Mouse (Mus musculus) heart, postnatal 10 days (tissue): Measurements from ENCODE around the gene Nus1. TPM values are rescaled to one million over a fixed set of nuclear protein-coding genes. Genes with fewer than 3 reads are reported as not detected.

Source experiments
- DNase-seq, 2 experiments: peaks; one replicate each; pipeline ENCODE4 v3.0.0; 2021
- intact Hi-C: fragments of 180-260 bp; cut with DNase I; formaldehyde crosslinking; loops from one replicate; pipeline ENCODE4 v1.15.1; 2025
- total RNA-seq, 2 experiments: library from RNA; stranded (reverse); gene quantifications; 2 replicates each; pipeline ENCODE4 v1.2.3; 2021

The Nus1 gene
- total RNA-seq, result 10 to 100 TPM; 28.5 to 33.0 TPM

DNA sequence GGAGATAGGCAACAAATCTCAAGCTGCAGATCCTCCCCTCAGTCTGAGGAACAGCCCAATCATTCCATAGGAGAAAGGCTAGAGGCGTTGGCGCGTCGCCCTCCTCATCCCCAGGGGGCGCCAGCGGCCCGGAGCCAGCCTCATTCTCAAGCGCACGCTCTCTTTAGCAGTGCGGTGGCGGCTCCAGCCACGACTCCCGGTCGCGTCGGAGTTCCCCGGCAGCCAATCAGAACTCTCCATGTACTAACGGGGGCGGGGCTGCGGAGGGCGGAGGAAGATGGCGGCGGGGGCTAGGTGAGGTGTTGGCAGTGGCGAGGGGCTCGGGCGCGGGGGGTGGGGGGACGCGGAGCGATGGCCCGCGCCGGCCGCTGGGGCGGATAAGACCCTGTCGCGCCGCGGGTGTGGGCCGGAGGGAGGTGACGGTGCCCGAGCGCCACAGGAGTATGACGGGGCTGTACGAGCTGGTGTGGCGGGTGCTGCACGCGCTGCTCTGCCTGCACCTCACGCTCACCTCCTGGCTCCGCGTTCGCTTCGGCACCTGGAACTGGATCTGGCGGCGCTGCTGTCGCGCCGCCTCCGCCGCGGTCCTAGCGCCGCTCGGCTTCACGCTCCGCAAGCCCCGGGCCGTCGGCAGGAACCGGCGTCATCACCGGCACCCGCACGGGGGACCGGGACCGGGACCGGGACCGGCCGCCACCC, at the start of gene Nus1:
TSS of gene Nus1 (plus strand) at position 249 of the 699 bp plus-strand sequence.
- peak; percentile 98 for DNase-seq
- intact Hi-C loops, result loop anchor here (2.0 to 10.0 kb wide), 3 partner anchors 33 to 277 kb away; partner anchors contain the start of gene Slc35f1

DNA sequence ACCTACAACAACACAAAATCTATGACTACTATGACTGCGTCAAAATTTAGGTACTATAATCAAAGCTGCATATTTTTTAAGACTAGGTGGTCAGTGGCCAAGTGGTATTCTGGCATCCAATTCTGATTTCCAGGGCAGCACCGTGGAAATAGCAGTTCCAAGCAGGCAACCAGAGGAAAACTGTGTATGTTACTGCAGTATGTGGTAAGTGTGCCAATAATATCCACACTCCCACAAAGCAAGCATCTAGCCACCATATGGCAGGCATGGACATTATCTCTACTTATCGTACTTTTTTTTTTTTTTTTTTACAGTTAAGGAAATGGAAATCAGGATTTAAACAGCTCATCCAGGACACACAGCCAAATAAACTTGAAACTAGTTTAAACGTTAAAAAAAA, 49.0 kb upstream of the Nus1 start:
- no peak for DNase-seq
- intact Hi-C loops, result no loop called here

DNA sequence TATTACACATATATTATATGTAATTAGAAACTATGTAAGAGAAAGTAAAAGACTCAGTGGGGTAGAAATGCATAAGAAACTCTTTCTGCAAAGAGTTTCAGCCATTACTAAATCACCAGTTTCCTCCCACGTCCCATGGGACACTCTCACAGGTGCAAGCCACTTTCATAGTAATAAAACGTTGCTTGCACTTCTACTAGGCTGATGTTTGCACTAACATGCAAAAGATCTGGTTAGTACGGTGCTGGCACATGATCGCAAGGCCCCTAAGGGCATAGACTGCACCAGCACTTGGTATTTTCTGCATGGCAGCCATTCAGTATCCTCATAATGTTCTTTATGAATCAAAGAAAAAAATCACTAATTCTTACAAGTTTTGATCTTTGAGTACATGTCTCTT, 43.5 kb upstream of the Nus1 start:
- DNase-seq, result no peak
- intact Hi-C loops, result no loop called here

DNA sequence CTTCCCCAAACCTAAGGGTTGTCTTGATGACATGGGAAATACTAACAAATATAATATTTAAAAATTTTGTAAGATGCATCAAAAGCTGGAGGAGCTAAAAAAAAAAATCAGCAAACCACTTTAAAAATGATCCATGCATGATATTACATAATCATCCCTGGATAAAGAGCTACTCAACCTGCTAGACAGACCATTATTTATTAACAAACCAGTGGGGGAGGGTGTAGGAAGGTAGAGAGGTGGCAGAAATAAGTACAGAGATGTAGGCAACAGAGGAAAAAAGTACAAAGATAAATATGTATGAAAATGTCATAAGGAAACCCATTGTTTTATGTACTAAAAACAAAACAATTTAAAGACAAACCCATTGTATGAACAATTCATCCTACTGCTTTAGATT, 42.7 kb upstream of the Nus1 start:
- intact Hi-C loops, result no loop called here
- no peak for DNase-seq

DNA sequence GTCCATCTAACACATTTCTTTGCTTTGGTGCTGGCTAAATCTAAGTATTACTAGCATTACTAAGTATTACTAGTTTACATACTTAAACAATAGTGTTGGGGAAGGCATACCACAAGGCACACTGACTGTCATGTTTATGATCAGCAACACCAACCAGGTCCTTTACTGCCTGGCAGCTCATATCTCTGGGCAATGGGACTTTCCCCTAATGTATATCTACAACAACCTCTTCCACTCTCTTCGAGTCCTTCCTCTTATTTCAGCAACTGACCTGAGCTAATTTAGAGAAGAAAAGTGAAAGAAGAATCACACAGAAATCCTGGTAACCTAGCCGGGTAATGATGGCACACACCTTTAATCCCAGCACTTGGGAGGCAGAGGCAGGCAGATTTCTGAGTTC, 40.9 kb upstream of the Nus1 start:
- DNase-seq, result no peak
- intact Hi-C loops, result no loop called here

DNA sequence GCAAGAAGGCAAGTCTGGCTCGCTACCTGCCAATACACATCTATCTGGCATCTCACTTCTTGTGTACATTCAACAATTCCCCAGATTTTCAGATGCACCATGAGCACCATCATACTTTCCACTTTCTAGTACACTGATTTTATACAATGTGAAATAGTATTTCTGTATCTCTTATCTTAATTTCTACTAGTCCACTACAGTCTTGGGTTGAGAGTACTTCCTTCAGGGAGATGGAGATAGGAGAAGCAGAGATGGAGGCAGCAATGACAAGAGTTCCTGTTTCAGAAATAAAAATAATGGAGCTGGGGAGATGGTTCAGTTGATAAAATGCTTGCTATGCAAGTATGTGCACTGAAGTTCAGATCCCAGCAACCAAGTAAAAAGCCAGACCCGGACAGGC, 39.5 kb upstream of the Nus1 start:
- intact Hi-C loops, result no loop called here
- DNase-seq, result no peak

DNA sequence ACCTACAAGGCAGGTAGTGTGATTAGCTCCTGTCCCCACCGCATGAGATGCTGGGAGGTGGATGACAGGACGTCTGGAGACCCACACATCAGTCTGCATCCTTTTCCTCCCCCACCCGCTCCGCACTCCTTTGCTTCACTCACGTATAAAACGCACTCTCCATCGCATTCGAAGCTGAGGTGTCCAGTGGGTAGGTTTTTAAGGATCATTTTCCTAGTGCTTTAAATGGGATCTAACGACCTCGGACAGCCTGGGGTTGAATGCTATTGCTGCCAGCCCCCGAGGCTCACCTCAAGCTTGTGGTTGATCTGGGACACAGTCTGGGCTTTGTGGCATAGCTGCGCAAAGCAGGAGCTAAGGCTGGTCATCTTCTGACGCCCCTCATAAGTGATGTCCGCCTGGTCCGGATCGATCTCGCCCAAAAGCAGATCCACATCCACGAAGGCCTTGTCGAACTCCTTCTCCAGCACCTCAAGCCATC, 36.0 kb upstream of the Nus1 start:
- intact Hi-C loops, result loop anchor here (2.0 kb wide), 1 partner anchor 149 kb away; the partner anchor contains the start of gene Dcbld1
- no peak for DNase-seq

DNA sequence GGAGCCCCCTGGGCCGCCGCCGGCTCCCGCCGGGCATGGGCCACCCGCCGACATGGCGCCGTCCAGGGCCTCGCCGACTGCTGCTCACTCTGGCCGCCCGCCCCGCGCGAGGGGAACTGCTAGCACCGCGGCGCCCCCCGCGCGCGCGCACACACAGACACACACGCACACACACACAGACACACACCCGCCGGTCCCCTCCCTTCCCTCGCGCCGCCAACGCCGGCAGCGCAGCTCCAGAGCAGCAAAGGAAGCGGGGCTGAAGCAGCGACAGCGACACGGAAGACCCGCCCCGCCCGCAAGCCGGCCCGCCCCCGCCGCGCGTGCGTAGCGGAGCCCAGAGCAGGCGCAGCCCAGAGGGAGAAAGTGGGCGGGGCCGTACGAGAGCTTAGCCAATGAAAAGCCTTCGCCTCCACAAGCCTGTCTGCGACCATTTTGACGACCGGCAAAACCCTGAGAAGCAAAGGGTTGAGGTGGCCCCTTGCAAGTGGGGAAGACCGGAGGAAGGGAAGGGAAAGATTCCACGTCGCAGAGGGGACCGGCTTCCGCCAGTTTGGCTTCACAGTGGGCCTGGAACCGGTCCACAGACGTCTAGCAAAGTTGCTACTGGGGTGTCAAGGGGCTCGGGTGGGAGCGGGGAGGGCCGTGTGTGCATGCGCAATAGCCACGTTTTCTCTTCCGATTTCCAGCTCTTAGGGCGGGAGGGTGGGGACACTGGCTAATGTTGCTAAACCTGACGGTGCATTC, 35.3 kb upstream of the Nus1 start, which contains the start of gene Gopc:
TSS of gene Gopc (minus strand) at position 280 of the 747 bp plus-strand sequence.
- intact Hi-C loops, result loop anchor here (2.0 kb wide), 1 partner anchor 149 kb away; the partner anchor contains the start of gene Dcbld1
- peak; percentile 98 for DNase-seq

DNA sequence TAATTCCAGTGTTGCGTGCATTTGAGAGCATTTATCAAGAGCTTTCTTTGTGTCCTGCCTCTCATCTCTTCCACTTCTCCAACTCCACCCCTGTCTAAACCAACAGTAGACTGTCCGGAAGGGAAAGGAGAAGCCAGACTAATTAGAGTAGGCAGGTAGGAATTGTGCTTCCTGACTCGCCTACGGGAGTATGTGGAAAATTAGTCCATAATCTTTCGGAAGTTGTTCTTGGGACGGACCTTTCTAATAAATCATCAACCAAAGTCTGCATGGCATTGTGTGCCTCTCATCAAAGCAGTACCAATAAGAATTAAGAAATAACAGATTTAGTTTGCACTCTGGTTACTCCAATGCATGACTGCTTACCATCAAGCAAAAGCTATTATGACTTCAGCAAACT, 34.3 kb upstream of the Nus1 start:
- DNase-seq, result peak in 1 of 2 experiments; percentile 12
- intact Hi-C loops, result no loop called here

DNA sequence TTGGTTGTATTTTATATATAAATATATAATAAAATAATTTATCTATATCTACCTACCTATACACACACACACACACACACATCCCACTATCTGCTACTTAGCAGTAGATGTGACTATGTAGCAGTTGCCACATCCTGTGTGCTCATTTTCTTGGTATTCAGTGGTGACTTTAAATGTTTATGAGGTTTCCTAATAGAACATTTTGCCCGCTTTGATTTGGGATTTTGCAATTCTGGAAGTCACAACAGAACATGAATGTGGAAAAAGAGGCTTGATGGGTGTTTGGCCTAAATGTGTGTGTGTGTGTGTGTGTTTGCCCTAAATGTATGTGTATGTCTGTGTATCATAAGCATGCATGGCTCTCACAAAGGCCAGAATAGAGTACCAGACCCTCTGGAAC, 33.8 kb upstream of the Nus1 start:
- intact Hi-C loops, result no loop called here

DNA sequence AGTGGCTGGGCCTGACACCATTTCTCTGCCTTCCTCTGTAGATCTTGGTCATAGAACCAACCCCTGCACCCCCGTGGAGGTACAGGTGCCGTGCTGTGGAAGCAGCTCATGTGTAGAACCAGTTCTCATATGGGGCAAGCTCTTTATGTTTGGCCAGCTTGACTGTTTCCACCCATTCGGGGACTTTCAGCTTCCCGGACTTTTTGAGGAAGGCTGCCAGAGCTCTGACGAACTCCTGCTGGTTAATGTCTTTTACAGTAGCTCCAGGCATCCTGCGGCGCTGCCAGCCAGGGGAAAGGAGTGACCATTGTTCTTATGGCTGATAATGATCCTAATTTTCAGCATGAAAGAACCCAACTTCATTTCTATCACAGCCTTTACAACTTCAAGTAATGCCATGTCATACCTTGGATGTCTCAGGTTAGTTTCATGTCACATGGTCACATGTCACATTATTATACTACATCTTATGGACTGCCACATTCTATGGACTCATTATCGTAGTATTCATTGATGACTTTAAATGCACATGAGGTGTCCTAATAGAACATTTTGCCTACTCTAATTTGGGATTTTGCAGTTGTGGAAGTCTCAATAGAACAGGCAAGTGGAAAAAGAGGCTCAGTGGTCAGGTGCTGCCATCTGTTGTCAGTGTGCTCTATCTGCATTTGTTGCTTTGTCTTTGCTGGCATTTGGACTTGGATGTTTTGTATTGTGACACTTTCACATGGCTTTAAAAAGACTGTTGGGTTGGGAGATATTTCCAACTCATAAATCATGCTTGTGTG, 32.3 kb upstream of the Nus1 start:
- peak; percentile 65 to 79 for DNase-seq
- intact Hi-C loops, result loop anchor here (1.0 to 5.0 kb wide), 4 partner anchors 32 to 278 kb away; partner anchors contain the start of gene Nus1

More for the DNA sequence above, 33.8 kb upstream of the Nus1 start:
- DNase-seq, result no peak

DNA sequence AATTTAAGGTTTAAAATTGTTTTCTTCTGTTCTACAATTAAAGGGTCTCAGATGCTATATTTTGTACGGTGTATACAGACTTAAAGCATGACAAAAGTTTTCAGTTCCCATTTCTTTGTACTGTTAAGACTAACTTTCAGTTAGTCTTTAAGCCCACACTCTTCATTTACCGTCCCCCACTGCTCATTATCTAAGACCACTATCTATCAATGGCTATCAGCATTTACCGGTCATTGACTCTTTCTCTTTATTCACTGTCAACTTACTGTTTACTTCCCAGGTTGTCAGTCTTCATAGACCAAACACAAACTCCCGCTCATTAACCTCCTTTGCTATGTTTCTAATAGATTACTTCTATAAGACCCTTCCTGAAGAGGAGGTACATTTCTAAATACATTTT, 30.2 kb upstream of the Nus1 start:
- intact Hi-C loops, result loop anchor here (5.0 kb wide), 2 partner anchors 170 to 280 kb away; no protein-coding TSS in a partner anchor
- DNase-seq, result no peak

DNA sequence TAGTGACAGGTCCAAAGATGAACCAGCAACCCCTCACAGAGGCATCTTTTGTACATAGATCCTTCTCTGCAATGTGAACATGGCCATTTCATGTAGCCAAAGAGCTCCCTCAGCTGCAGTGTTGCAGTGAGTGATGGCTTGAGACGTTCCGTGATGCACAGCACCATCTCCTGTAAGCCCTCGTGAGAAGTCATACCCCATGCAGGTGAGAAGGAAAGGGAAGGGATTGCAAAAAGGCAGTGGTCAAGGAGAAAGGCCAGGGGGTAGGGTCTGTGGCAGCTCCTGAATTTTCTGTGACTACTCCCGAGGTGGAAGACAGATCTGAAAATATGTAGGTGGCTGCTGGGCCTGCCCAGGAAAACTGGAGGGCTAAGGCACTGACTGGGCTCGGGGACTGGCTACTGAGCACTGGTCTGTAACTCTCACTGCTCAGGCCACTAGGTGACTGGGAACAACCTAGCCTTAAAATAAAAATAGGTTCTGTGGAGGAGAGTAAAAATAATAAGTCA, 28.4 kb upstream of the Nus1 start, which contains the start of gene Nepn:
TSS of gene Nepn (plus strand) at position 51 of the 509 bp plus-strand sequence.
- DNase-seq, result no peak
- intact Hi-C loops, result loop anchor here (5.0 kb wide), 2 partner anchors 172 to 282 kb away; no protein-coding TSS in a partner anchor

DNA sequence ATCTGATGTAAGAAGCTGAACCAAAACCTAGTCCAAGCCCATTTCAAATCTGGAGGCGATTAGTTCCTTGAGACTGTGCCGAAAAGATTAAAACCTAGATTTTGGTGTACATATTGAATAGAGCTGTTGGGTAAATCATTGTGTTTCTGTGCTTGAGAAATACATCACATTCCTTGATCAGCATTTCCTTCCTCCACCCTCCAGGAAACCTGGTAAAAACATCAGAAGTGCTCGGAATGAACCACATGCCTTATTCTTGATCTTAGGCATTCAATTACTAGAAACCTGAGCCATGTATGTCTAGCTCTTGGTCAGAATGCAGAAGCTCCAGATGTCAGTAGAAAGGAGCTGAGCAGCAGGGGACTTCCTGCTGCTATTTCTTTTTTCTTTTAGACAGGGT, 27.9 kb upstream of the Nus1 start:
- intact Hi-C loops, result loop anchor here (5.0 kb wide), 2 partner anchors 172 to 282 kb away; no protein-coding TSS in a partner anchor
- DNase-seq, result peak; percentile 13 to 15

DNA sequence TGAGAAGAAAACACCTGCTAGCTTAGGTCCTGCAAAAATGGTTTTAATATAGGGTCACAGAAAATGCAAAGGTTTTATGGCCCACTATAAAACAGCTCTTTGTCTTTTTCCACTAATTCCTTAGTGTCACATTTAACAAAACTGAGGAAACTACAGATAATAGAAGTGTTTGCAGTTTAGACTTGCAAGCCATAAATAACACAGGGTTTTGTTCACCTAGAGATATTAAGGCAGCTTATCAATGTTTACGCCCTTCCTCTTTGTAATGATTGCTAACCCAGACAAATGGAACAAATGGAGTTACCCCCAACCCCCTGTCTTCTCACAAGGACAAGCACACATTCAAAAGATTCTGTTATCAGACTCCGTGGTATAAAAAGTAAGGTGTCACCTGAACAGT, 26.1 kb upstream of the Nus1 start:
- DNase-seq, result no peak
- intact Hi-C loops, result loop anchor here (5.0 kb wide), 1 partner anchor 599 kb away; no protein-coding TSS in a partner anchor

DNA sequence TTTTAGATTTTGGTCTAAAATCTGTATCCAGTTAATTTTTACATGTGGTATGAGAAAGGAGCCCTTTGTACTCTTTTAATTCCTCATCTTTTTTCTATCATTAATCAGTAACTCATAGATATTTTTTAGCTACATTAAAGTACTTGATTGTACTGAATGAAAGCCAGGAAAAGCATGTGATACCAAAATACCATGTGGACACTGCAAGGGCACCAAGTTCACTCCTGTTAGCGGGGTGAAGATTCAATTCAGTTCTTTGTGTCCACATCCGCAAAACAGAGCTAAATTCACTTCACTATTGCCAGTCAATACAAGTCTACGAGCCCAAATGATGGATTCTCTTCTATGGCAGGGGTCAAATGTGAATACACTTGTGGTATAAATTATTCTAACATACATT, 20.7 kb upstream of the Nus1 start:
- intact Hi-C loops, result no loop called here
- DNase-seq, result no peak

DNA sequence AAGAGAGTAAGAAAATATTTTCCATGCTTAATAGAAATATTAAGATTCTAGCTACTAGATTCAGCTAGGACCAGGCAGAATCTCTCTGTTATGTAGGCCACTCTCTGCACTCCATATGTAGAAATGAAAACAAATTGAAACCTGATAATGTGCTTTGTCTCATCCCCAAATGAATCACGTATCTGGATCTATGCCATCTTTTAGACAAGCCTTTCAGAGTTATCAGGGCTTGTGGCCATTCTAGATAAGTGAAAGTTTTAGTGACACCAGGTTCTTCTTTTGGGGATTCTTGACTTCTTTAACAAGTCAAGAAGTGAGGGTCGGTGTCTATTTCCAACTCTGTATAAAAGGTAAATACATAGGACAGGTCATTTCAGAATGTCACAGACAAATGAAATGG, 18.6 kb upstream of the Nus1 start:
- DNase-seq, result no peak
- intact Hi-C loops, result no loop called here

DNA sequence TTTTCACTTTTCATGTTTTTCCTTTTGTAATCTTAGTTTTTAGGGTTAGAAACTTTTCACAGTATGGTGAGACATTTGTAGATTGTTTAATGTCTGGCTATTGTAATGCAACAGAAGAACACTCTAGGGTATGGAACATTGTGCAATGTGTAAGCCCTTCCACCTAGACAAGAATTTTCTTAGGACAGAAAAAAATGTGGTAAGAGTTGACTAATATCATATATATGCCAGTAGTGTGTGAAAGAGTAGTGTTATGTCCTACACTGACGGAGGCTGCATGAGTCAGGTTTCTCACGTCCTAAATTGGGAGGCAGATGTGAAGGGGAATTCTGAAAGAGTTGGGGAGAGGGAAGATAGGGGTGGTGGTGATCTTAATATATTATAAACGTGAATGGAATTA, 17.6 kb upstream of the Nus1 start:
- intact Hi-C loops, result no loop called here

DNA sequence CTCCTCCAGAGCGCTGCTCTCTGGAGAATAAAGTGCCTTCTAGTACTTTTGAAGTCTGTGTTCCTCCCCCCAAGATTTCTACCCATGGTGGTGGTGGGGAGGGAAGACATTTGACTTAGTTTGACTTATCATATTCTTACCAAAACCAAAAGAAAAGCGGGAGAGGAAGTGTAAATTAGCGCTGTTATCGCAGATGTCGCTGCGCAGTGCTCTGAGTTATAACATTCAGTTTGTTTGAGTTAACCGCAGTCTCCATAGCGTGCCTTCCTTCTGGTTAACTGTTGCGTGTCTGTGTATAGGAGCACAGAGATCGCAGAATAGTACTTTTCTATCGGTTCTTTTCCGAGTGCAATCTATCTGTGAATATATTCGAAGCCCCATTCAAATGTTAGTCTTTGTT, 12.2 kb upstream of the Nus1 start:
- intact Hi-C loops, result no loop called here
- no peak for DNase-seq

More for the DNA sequence above, 17.6 kb upstream of the Nus1 start:
- no peak for DNase-seq

DNA sequence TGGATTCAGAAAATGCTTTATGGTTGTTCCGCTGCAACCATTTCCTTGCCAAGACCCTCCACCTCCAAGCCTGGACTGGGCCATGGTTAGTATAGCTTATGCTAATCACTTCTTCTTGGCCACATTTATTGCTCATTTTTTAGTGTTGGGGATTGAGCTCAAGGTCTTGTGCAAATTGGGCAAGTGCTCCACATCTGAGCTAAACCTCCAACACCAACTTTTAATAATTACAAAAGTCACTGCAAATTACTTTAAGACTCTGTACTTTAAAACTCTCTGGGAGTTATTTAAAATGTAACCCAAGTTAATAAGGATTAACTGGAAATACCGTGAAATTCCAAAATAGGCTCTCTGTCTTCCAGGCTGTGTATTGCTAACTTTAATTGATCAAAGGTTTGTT, 9.8 kb upstream of the Nus1 start:
- DNase-seq, result no peak
- intact Hi-C loops, result no loop called here
